Mouse (Mus musculus) activated CD4-positive, CD25-positive, alpha-beta regulatory T cell (primary cell): ENCODE measurements around the gene Bex4. TPM values are rescaled to one million over a fixed set of nuclear protein-coding genes. Genes with fewer than 3 reads are reported as not detected.

ENCODE experiments used
- polyA plus RNA-seq, 2 experiments: library from polyadenylated mRNA; unstranded; fragments of 100-300 nt; shearing (Covaris generic); gene quantifications; one replicate each; pipeline ENCODE4 v1.2.1; 2017

Gene Bex4
- 1 to 10 TPM in 1 of 2 experiments, not detected in 1; 1.5 TPM for polyA plus RNA-seq

GRCm38 (mm10) chrX:136138827-136139639, at the start of gene Bex4:
Bex4 (plus strand) TSS chrX:136138996.

GRCm38 (mm10) chrX:136172118-136172551, 33.3 kb downstream of the Bex4 start, which contains the start of gene Tceal8:
Tceal8 (minus strand) TSS chrX:136172342.

Other genes starting within 250 kb of the Bex4 start
- gene Arxes2, start 145.2 kb upstream of the Bex4 start, polyA plus RNA-seq: 10 to 100 TPM; 10.2 TPM
- not detected for gene Arxes1, start 105.6 kb upstream of the Bex4 start, polyA plus RNA-seq
- under 1 TPM; 0.38 to 0.60 TPM for gene Bex2, start 70.8 kb upstream of the Bex4 start, polyA plus RNA-seq
- under 1 TPM in 1 of 2 experiments, not detected in 1; 0.07 TPM for gene Nxf3, start 53.7 kb upstream of the Bex4 start, polyA plus RNA-seq
- 1 to 10 TPM; 1.1 to 2.7 TPM for gene Tceal8, start 33.3 kb downstream of the Bex4 start, polyA plus RNA-seq
- gene Tceal5, start 64.9 kb downstream of the Bex4 start, polyA plus RNA-seq: not detected
- gene Tceal7, start 75.8 kb downstream of the Bex4 start, polyA plus RNA-seq: not detected
- gene Bex1, start 76.5 kb downstream of the Bex4 start, polyA plus RNA-seq: under 1 TPM in 1 of 2 experiments, not detected in 1; 0.60 TPM
- 10 to 100 TPM; 35.3 to 55.3 TPM for gene Tceal9, start 106.1 kb downstream of the Bex4 start, polyA plus RNA-seq
- 10 to 100 TPM; 93.0 to 94.3 TPM for gene Bex3, start 131.3 kb downstream of the Bex4 start, polyA plus RNA-seq